Mouse (Mus musculus) limb, embryonic 14.5 days (tissue): ENCODE data around the gene Gpr108. TPM values are rescaled to one million over a fixed set of nuclear protein-coding genes. Genes with fewer than 3 reads are reported as not detected.

Experiments used
- ATAC-seq: fragments of 200-750 bp; cut with Nextera tagmentation; 2 replicates; pipeline ENCODE4 v1.8.0; 2017; ENCODE audit warnings: low read depth, moderate number of reproducible peaks, moderate TSS enrichment; ENCODE audit not compliant: low FRiP score
- DNase-seq: peaks from one replicate; pipeline ENCODE4 v3.0.0-alpha.2; 2015; ENCODE audit warnings: low spot score
- H3K27ac ChIP-seq: fragments of 300-500 bp; sonication (generic); replicated peaks from 2 replicates; pipeline ENCODE4 v1.5.1; 2014; ENCODE audit warnings: low read depth, mild to moderate bottlenecking, low read length, moderate library complexity, mixed read lengths
- H3K27me3 ChIP-seq: fragments of 300-500 bp; sonication (generic); 2 replicates; pipeline ENCODE4 v1.6.1; 2014; ENCODE audit warnings: low read length, mixed read lengths; ENCODE audit not compliant: control insufficient read depth, insufficient read depth
- H3K36me3 ChIP-seq: fragments of 300-500 bp; sonication (generic); 2 replicates; pipeline ENCODE4 v1.6.1; 2014; ENCODE audit warnings: mild to moderate bottlenecking, low read length, moderate library complexity, mixed read lengths; ENCODE audit not compliant: control insufficient read depth, insufficient read depth
- H3K4me1 ChIP-seq: fragments of 300-500 bp; sonication (generic); 2 replicates; pipeline ENCODE4 v1.6.1; 2014; ENCODE audit warnings: antibody characterized with exemption, low read length, mixed read lengths; ENCODE audit not compliant: control insufficient read depth, insufficient read depth
- H3K4me2 ChIP-seq: fragments of 300-500 bp; sonication (generic); replicated peaks from 2 replicates; pipeline ENCODE4 v1.6.1; 2014; ENCODE audit warnings: low read depth, mild to moderate bottlenecking, low read length, moderate library complexity; ENCODE audit not compliant: severe bottlenecking
- H3K4me3 ChIP-seq: fragments of 300-500 bp; sonication (generic); replicated peaks from 2 replicates; pipeline ENCODE4 v1.5.1; 2014; ENCODE audit warnings: low read length
- H3K9ac ChIP-seq: fragments of 300-500 bp; sonication (generic); 2 replicates; pipeline ENCODE4 v1.6.1; 2014; ENCODE audit warnings: mild to moderate bottlenecking, low read depth, low read length, moderate library complexity; ENCODE audit not compliant: severe bottlenecking
- H3K9me3 ChIP-seq: fragments of 300-500 bp; sonication (generic); 2 replicates; pipeline ENCODE4 v1.6.1; 2016; ENCODE audit warnings: low read length; ENCODE audit not compliant: control insufficient read depth
- POLR2A ChIP-seq: fragments of 200-500 bp; IDR thresholded peaks from 2 replicates; pipeline ENCODE4 v1.8.0; 2012; ENCODE audit warnings: inconsistent platforms, mild to moderate bottlenecking, moderate library complexity, borderline replicate concordance; ENCODE audit not compliant: insufficient read depth, insufficient read length; ENCODE audit errors: extremely low read depth
- WGBS: fragments of 180-500 bp; shearing (Covaris S2); extraction: QIAGEN DNeasy Blood & Tissue Kit; methylation state at CpG from one replicate; pipeline ENCODE4 v1.1.7; 2014; 5-methylcytosine and 5-hydroxymethylcytosine counted together
- polyA plus RNA-seq, 2 experiments: library from polyadenylated mRNA; depleted of rRNA in 1 of 2; stranded (reverse) in 1 of 2; unstranded in 1 of 2; fragments of >200 nt; fragmentation: Nextera tagmentation in 1 of 2; extraction: Ambion mirVana in 1 of 2; gene quantifications; 2 replicates each; pipeline versions ENCODE4 v1.2.1 to v1.2.3; 2012 to 2014

Gpr108 gene
- polyA plus RNA-seq, 2 experiments: 36.4 to 39.6 TPM

GRCm38 (mm10) chr17:57233038-57233437, 15.2 kb downstream of the Gpr108 start:
- Histone ChIP-seq H3K4me1 (no peaks in the 10 kb centered on the region), H3K27me3 (no peaks in the 10 kb centered on the region), H3K27ac (no peak overlapping the region), H3K9me3 (no peaks in the 10 kb centered on the region), H3K36me3 (peaks cover 35% of the 10 kb centered on the region), H3K4me2 (no peak overlapping the region), H3K4me3 (no peak overlapping the region), H3K9ac (no peak overlapping the region)
- WGBS: 51% methylated on average over 7 of the region's 7 CpGs
- DNase-seq: no peak
- no peak for TF ChIP-seq POLR2A
- no peak for ATAC-seq

- no peaks in the 10 kb centered on the region for H3K9me3 ChIP-seq
- H3K4me3 ChIP-seq: no peak overlapping the region
- no peak for ATAC-seq
- no peak for TF ChIP-seq POLR2A
- WGBS: 71% methylated on average over 1 of the region's 1 CpGs
- no peaks in the 10 kb centered on the region for H3K4me1 ChIP-seq
- H3K27ac ChIP-seq: no peak overlapping the region
- peaks cover 28% of the 10 kb centered on the region for H3K36me3 ChIP-seq
- no peak overlapping the region for H3K9ac ChIP-seq
- no peaks in the 10 kb centered on the region for H3K27me3 ChIP-seq
- H3K4me2 ChIP-seq: no peak overlapping the region
- no peak for DNase-seq
Observed at GRCm38 (mm10) chr17:57232200-57232599, 16.0 kb downstream of the Gpr108 start.

GRCm38 (mm10) chr17:57231321-57231771, 16.9 kb downstream of the Gpr108 start:
- H3K9me3 ChIP-seq: no peaks in the 10 kb centered on the region
- H3K4me1 ChIP-seq: no peaks in the 10 kb centered on the region
- no peak overlapping the region for H3K9ac ChIP-seq
- TF ChIP-seq POLR2A: no peak
- ATAC-seq (no peak), DNase-seq (no peak)
- H3K36me3 ChIP-seq: peaks cover 20% of the 10 kb centered on the region
- no peaks in the 10 kb centered on the region for H3K27me3 ChIP-seq
- no peak overlapping the region for H3K4me2 ChIP-seq
- no peak overlapping the region for H3K4me3 ChIP-seq
- no peak overlapping the region for H3K27ac ChIP-seq

GRCm38 (mm10) chr17:57230728-57231125, 17.5 kb downstream of the Gpr108 start:
- WGBS: 58% methylated on average over 5 of the region's 6 CpGs
- no peaks in the 10 kb centered on the region for H3K4me1 ChIP-seq
- no peaks in the 10 kb centered on the region for H3K9me3 ChIP-seq
- H3K27me3 ChIP-seq: no peaks in the 10 kb centered on the region
- TF ChIP-seq POLR2A: no peak
- peaks cover 14% of the 10 kb centered on the region for H3K36me3 ChIP-seq
- H3K27ac ChIP-seq: no peak overlapping the region
- ATAC-seq: no peak
- H3K9ac ChIP-seq: no peak overlapping the region
- no peak overlapping the region for H3K4me3 ChIP-seq
- DNase-seq: no peak
- no peak overlapping the region for H3K4me2 ChIP-seq

- whole genome bisulfite sequencing: 78% methylated on average over 15 of the region's 15 CpGs
- no peak overlapping the region for H3K27ac ChIP-seq
- H3K9me3 ChIP-seq: no peaks in the 10 kb centered on the region
- no peaks in the 10 kb centered on the region for H3K27me3 ChIP-seq
- H3K9ac ChIP-seq: no peak overlapping the region
- no peak for DNase-seq
- H3K4me1 ChIP-seq: no peaks in the 10 kb centered on the region
- peaks cover 9% of the 10 kb centered on the region for H3K36me3 ChIP-seq
- no peak for TF ChIP-seq POLR2A
- H3K4me2 ChIP-seq: no peak overlapping the region
- no peak for ATAC-seq
- H3K4me3 ChIP-seq: no peak overlapping the region
Observed at GRCm38 (mm10) chr17:57229851-57230727, 18.2 kb downstream of the Gpr108 start.
